Mouse (Mus musculus) spleen, adult 2 months (tissue): ENCODE data around the gene Gpr39. TPM values are rescaled to one million over a fixed set of nuclear protein-coding genes. Genes with fewer than 3 reads are reported as not detected.

Source experiments
- DNase-seq, 2 experiments: peaks; one replicate each; pipeline versions ENCODE4 v3.0.0 to v3.0.0-alpha.2; 2012 to 2021; ENCODE audit warnings: low spot score in 2 of 2, low read depth in 1 of 2
- H3K27ac ChIP-seq: fragments of 200-500 bp; 2 replicates; pipeline ENCODE4 v1.5.1; 2012; ENCODE audit warnings: low read length, inconsistent platforms; ENCODE audit not compliant: insufficient read depth
- H3K27me3 ChIP-seq: fragments of 200-500 bp; 2 replicates; pipeline ENCODE4 v1.6.1; 2012; ENCODE audit warnings: mild to moderate bottlenecking, moderate library complexity, low read length, inconsistent platforms; ENCODE audit not compliant: control insufficient read depth, insufficient read depth
- H3K36me3 ChIP-seq: fragments of 200-500 bp; 2 replicates; pipeline ENCODE4 v1.6.1; 2012; ENCODE audit warnings: mild to moderate bottlenecking, low read length, inconsistent platforms; ENCODE audit not compliant: control insufficient read depth, insufficient read depth
- H3K4me1 ChIP-seq: fragments of 200-500 bp; 2 replicates; pipeline ENCODE4 v1.6.1; 2011; ENCODE audit warnings: inconsistent platforms; ENCODE audit not compliant: control insufficient read depth, insufficient read depth, insufficient read length
- H3K4me3 ChIP-seq: fragments of 200-500 bp; 2 replicates; pipeline ENCODE4 v1.5.1; 2011; ENCODE audit warnings: mild to moderate bottlenecking, inconsistent platforms; ENCODE audit not compliant: insufficient read depth, insufficient read length; ENCODE audit errors: extremely low read depth
- CTCF ChIP-seq: fragments of 200-500 bp; IDR thresholded peaks from 2 replicates; pipeline ENCODE4 v1.5.1; 2011; ENCODE audit warnings: mild to moderate bottlenecking, inconsistent platforms; ENCODE audit not compliant: insufficient read depth, insufficient read length, insufficient replicate concordance; ENCODE audit errors: extremely low read depth
- POLR2A ChIP-seq: fragments of 200-500 bp; IDR thresholded peaks from 2 replicates; pipeline ENCODE4 v1.6.1; 2011; ENCODE audit warnings: low read depth, low read length, inconsistent platforms
- WGBS: fragments of 180-500 bp; shearing (Covaris S2); methylation state at CpG from one replicate; pipeline ENCODE4 v1.1.7; 2018; 5-methylcytosine and 5-hydroxymethylcytosine counted together
- polyA plus RNA-seq: library from polyadenylated mRNA; depleted of rRNA; stranded (reverse); fragments of >200 nt; gene quantifications from 2 replicates; pipeline ENCODE4 v1.2.3, GENCODE M21; 2012; rRNA removed

The Gpr39 gene
- polyA plus RNA-seq, 1 experiment = 0.29 TPM

DNA sequence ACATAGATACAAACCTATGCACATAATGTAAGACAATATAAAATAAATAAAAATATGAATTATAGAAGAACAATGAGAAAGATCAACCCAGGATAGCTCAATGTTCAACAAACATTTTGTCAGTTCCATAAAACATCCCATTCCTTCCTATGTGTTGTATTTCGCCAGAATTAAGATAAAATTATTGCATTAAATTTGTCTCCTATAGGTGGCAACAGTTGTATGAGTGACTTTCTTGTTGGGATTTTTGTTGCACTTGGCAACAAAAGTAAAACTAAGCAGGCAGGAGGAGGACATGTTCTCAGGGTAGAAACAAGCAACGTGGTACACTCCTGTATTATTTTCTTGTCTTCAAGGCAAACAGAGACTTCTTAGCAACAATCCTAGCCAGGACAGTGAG, 246.3 kb downstream of the Gpr39 start:
- no peak overlapping the region for H3K4me3 ChIP-seq
- no peak for DNase-seq
- no peaks in the 10 kb centered on the region for H3K27me3 ChIP-seq
- no peaks in the 10 kb centered on the region for H3K4me1 ChIP-seq
- 71% methylated on average over 2 of the region's 2 CpGs for WGBS
- no peak overlapping the region for H3K27ac ChIP-seq
- H3K36me3 ChIP-seq = no peaks in the 10 kb centered on the region
- TF ChIP-seq CTCF = no peak
- no peak for TF ChIP-seq POLR2A

Other genes starting within 250 kb of the Gpr39 start
- 80.7 and 89.6 TPM in 2 replicates for gene Actr3, start 241.3 kb upstream of the Gpr39 start, polyA plus RNA-seq
- gene Slc35f5, start 116.4 kb upstream of the Gpr39 start, polyA plus RNA-seq = 3.5 and 3.8 TPM in 2 replicates
- gene Lypd1, start 236.1 kb downstream of the Gpr39 start, polyA plus RNA-seq = 0.05 TPM in 1 of 2 replicates, not detected in the other